Mouse (Mus musculus) spleen, postnatal 4 days (tissue): ENCODE measurements around the gene Trdmt1.

Source experiments
- DNase-seq, 2 experiments: peaks; one replicate each; pipeline ENCODE4 v3.0.0; 2022; ENCODE audit warnings: low spot score in 2 of 2

The Trdmt1 gene

GRCm38 (mm10) chr2:13500298-13500999, 44.0 kb downstream of the Trdmt1 start:
- DNase-seq = no peak

GRCm38 (mm10) chr2:13499196-13499595, 45.3 kb downstream of the Trdmt1 start:
- no peak for DNase-seq

- no peak for DNase-seq
Measured at GRCm38 (mm10) chr2:13496087-13496486, 48.4 kb downstream of the Trdmt1 start.

- DNase-seq = no peak
Measured at GRCm38 (mm10) chr2:13492927-13493326, 51.5 kb downstream of the Trdmt1 start.

- DNase-seq = no peak
Measured at GRCm38 (mm10) chr2:13491734-13492133, 52.7 kb downstream of the Trdmt1 start, which contains the start of gene Cubn. TSS of gene Cubn (minus strand) at chr2:13491813.

GRCm38 (mm10) chr2:13490480-13490879, 54.0 kb downstream of the Trdmt1 start:
- DNase-seq = no peak

GRCm38 (mm10) chr2:13486470-13486869, 58.0 kb downstream of the Trdmt1 start:
- DNase-seq = no peak

- DNase-seq = no peak
Measured at GRCm38 (mm10) chr2:13484566-13484965, 59.9 kb downstream of the Trdmt1 start.

- DNase-seq = no peak
Measured at GRCm38 (mm10) chr2:13480744-13481143, 63.7 kb downstream of the Trdmt1 start.

GRCm38 (mm10) chr2:13479165-13479564, 65.3 kb downstream of the Trdmt1 start:
- DNase-seq = no peak

- DNase-seq = no peak
Measured at GRCm38 (mm10) chr2:13470108-13470507, 74.4 kb downstream of the Trdmt1 start.

- DNase-seq = no peak
Measured at GRCm38 (mm10) chr2:13469641-13470040, 74.8 kb downstream of the Trdmt1 start.

GRCm38 (mm10) chr2:13466685-13467084, 77.8 kb downstream of the Trdmt1 start:
- DNase-seq = no peak
